Mouse (Mus musculus): ENCODE data around the gene Fli1. TPM values are rescaled to one million over a fixed set of nuclear protein-coding genes. Genes with fewer than 3 reads are reported as not detected.

Gene Fli1
- polyA plus RNA-seq, 2 experiments: 10.1 to 22.2 TPM

- Histone ChIP-seq H3K4me1 (ENCODE audit: control insufficient read depth, insufficient read depth, low read length) (peaks cover 36% of the 10 kb centered on the region), H3K27me3 (ENCODE audit: control insufficient read depth, insufficient read depth, low read length) (peaks cover 11% of the 10 kb centered on the region; the same call in 1 of the 2 replicates), H3K36me3 (ENCODE audit: control insufficient read depth, insufficient read depth, low read length) (peaks cover 26% of the 10 kb centered on the region), H3K4me3 (replicated peaks; ENCODE audit: low read length) (no peak overlapping the region), H3K27ac (replicated peaks; ENCODE audit: low read depth, low read length) (peak overlapping the region; percentile 80), H3K9ac (ENCODE audit: low read depth, low read length, severe bottlenecking) (no peak overlapping the region), H3K9me3 (ENCODE audit: control insufficient read depth, low read length) (no peaks in the 10 kb centered on the region), H3K4me2 (replicated peaks; ENCODE audit: low read depth, low read length, severe bottlenecking) (no peak overlapping the region)
- WGBS: 51% methylated on average over 8 of the region's 8 CpGs
- ATAC-seq (ENCODE audit: low FRiP score, low read depth) (peak; percentile 31; the same call in 1 of the 2 replicates), DNase-seq (ENCODE audit: low spot score) (no peak)
- no peak for TF ChIP-seq POLR2A (IDR thresholded peaks at IDR 0.05; ENCODE audit: borderline replicate concordance, extremely low read depth, insufficient read depth, insufficient read length)
Measured at GRCm38 (mm10) chr9:32466861-32467260, 75.8 kb downstream of the Fli1 start.

GRCm38 (mm10) chr9:32456707-32457106 lies 86.0 kb downstream of the Fli1 start:
- TF ChIP-seq POLR2A (IDR thresholded peaks at IDR 0.05; ENCODE audit: borderline replicate concordance, extremely low read depth, insufficient read depth, insufficient read length): no peak
- H3K9me3 ChIP-seq (ENCODE audit: control insufficient read depth, low read length): no peaks in the 10 kb centered on the region
- H3K4me2 ChIP-seq (replicated peaks; ENCODE audit: low read depth, low read length, severe bottlenecking): no peak overlapping the region
- H3K9ac ChIP-seq (ENCODE audit: low read depth, low read length, severe bottlenecking): no peak overlapping the region
- no peak overlapping the region for H3K27ac ChIP-seq (replicated peaks; ENCODE audit: low read depth, low read length)
- DNase-seq (ENCODE audit: low spot score) (no peak), ATAC-seq (ENCODE audit: low FRiP score, low read depth) (no peak)
- peaks cover 11% of the 10 kb centered on the region for H3K4me1 ChIP-seq (ENCODE audit: control insufficient read depth, insufficient read depth, low read length)
- no peaks in the 10 kb centered on the region for H3K27me3 ChIP-seq (ENCODE audit: control insufficient read depth, insufficient read depth, low read length)
- H3K36me3 ChIP-seq (ENCODE audit: control insufficient read depth, insufficient read depth, low read length): peaks cover 42% of the 10 kb centered on the region
- H3K4me3 ChIP-seq (replicated peaks; ENCODE audit: low read length): no peak overlapping the region
- 86% methylated on average over 3 of the region's 3 CpGs for WGBS

GRCm38 (mm10) chr9:32450161-32450560 lies 92.5 kb downstream of the Fli1 start:
- peaks cover 1% of the 10 kb centered on the region for H3K4me1 ChIP-seq (ENCODE audit: control insufficient read depth, insufficient read depth, low read length)
- peaks cover 34% of the 10 kb centered on the region for H3K36me3 ChIP-seq (ENCODE audit: control insufficient read depth, insufficient read depth, low read length)
- ATAC-seq (ENCODE audit: low FRiP score, low read depth): no peak
- no peak overlapping the region for H3K4me2 ChIP-seq (replicated peaks; ENCODE audit: low read depth, low read length, severe bottlenecking)
- no peak overlapping the region for H3K9ac ChIP-seq (ENCODE audit: low read depth, low read length, severe bottlenecking)
- no peaks in the 10 kb centered on the region for H3K27me3 ChIP-seq (ENCODE audit: control insufficient read depth, insufficient read depth, low read length)
- no peak overlapping the region for H3K27ac ChIP-seq (replicated peaks; ENCODE audit: low read depth, low read length)
- no peaks in the 10 kb centered on the region for H3K9me3 ChIP-seq (ENCODE audit: control insufficient read depth, low read length)
- no peak for DNase-seq (ENCODE audit: low spot score)
- TF ChIP-seq POLR2A (IDR thresholded peaks at IDR 0.05; ENCODE audit: borderline replicate concordance, extremely low read depth, insufficient read depth, insufficient read length): no peak
- WGBS: 42% methylated on average over 7 of the region's 7 CpGs
- H3K4me3 ChIP-seq (replicated peaks; ENCODE audit: low read length): no peak overlapping the region

- TF ChIP-seq POLR2A (IDR thresholded peaks at IDR 0.05; ENCODE audit: borderline replicate concordance, extremely low read depth, insufficient read depth, insufficient read length): no peak
- ATAC-seq (ENCODE audit: low FRiP score, low read depth) (no peak), DNase-seq (ENCODE audit: low spot score) (no peak)
- no peak overlapping the region for H3K4me2 ChIP-seq (replicated peaks; ENCODE audit: low read depth, low read length, severe bottlenecking)
- WGBS: 86% methylated on average over 5 of the region's 5 CpGs
- no peak overlapping the region for H3K9ac ChIP-seq (ENCODE audit: low read depth, low read length, severe bottlenecking)
- H3K27me3 ChIP-seq (ENCODE audit: control insufficient read depth, insufficient read depth, low read length): no peaks in the 10 kb centered on the region
- peaks cover 13% of the 10 kb centered on the region for H3K4me1 ChIP-seq (ENCODE audit: control insufficient read depth, insufficient read depth, low read length)
- peaks cover 34% of the 10 kb centered on the region for H3K36me3 ChIP-seq (ENCODE audit: control insufficient read depth, insufficient read depth, low read length)
- no peak overlapping the region for H3K27ac ChIP-seq (replicated peaks; ENCODE audit: low read depth, low read length)
- no peaks in the 10 kb centered on the region for H3K9me3 ChIP-seq (ENCODE audit: control insufficient read depth, low read length)
- no peak overlapping the region for H3K4me3 ChIP-seq (replicated peaks; ENCODE audit: low read length)
Measured at GRCm38 (mm10) chr9:32448766-32449165, 93.9 kb downstream of the Fli1 start.

- TF ChIP-seq POLR2A (IDR thresholded peaks at IDR 0.05; ENCODE audit: borderline replicate concordance, extremely low read depth, insufficient read depth, insufficient read length): no peak
- no peaks in the 10 kb centered on the region for H3K27me3 ChIP-seq (ENCODE audit: control insufficient read depth, insufficient read depth, low read length)
- peaks cover 19% of the 10 kb centered on the region for H3K36me3 ChIP-seq (ENCODE audit: control insufficient read depth, insufficient read depth, low read length)
- 43% methylated on average over 3 of the region's 3 CpGs for WGBS
- H3K9me3 ChIP-seq (ENCODE audit: control insufficient read depth, low read length): no peaks in the 10 kb centered on the region
- H3K4me3 ChIP-seq (replicated peaks; ENCODE audit: low read length): no peak overlapping the region
- ATAC-seq (ENCODE audit: low FRiP score, low read depth): no peak
- H3K4me1 ChIP-seq (ENCODE audit: control insufficient read depth, insufficient read depth, low read length): peaks cover 21% of the 10 kb centered on the region
- no peak overlapping the region for H3K9ac ChIP-seq (ENCODE audit: low read depth, low read length, severe bottlenecking)
- H3K27ac ChIP-seq (replicated peaks; ENCODE audit: low read depth, low read length): no peak overlapping the region
- DNase-seq (ENCODE audit: low spot score): no peak
- H3K4me2 ChIP-seq (replicated peaks; ENCODE audit: low read depth, low read length, severe bottlenecking): no peak overlapping the region
Measured at GRCm38 (mm10) chr9:32445789-32446188, 96.9 kb downstream of the Fli1 start.

Data from limb, embryonic 14.5 days (tissue).